Mouse (Mus musculus) lung, adult 2 months (tissue): ENCODE measurements around the gene Olfr134.

Experiments used
- CTCF ChIP-seq: fragments of 200-500 bp; IDR thresholded peaks from 2 replicates; pipeline ENCODE4 v1.5.1; 2011; ENCODE audit warnings: mild to moderate bottlenecking, low read length, control low read depth; ENCODE audit not compliant: insufficient read depth
- POLR2A ChIP-seq: fragments of 200-500 bp; IDR thresholded peaks from 2 replicates; pipeline ENCODE4 v1.6.1; 2011; ENCODE audit warnings: low read depth, mild to moderate bottlenecking, control low read depth, low read length, borderline replicate concordance; ENCODE audit errors: extremely low read depth

- TF ChIP-seq POLR2A (no peak), CTCF (no peak)
These were observed 26.2 kb upstream of the Olfr134 start, which contains the start of gene Olfr133 for GRCm38 (mm10) chr17:38144981-38145380.
